Mouse (Mus musculus): ENCODE results near the gene Pcif1. TPM values are rescaled to one million over a fixed set of nuclear protein-coding genes. Genes with fewer than 3 reads are reported as not detected.

Pcif1 gene
- 40.0 and 53.1 TPM in 2 replicates for polyA plus RNA-seq (2012; rRNA removed)

DNA sequence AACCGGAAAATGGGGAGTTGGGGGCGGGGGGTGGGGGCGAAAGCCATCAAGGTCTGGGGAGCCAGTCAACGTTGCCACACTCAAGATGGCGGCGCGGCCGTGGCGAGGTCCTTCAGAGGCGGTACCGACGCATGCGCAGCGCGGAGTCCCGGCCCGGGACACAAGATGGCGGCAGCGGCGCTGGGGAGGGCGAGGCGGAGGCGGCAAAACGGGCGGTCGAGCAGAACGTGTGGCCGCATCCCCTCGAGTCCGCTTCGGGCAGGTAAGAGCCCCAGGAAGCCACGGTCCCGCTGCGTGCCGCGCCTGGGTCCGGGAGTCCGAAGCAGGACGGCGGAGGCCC is at the start of gene Pcif1:
Gene Pcif1 (plus strand): TSS at position 77 of the 340 bp plus-strand sequence.

DNA sequence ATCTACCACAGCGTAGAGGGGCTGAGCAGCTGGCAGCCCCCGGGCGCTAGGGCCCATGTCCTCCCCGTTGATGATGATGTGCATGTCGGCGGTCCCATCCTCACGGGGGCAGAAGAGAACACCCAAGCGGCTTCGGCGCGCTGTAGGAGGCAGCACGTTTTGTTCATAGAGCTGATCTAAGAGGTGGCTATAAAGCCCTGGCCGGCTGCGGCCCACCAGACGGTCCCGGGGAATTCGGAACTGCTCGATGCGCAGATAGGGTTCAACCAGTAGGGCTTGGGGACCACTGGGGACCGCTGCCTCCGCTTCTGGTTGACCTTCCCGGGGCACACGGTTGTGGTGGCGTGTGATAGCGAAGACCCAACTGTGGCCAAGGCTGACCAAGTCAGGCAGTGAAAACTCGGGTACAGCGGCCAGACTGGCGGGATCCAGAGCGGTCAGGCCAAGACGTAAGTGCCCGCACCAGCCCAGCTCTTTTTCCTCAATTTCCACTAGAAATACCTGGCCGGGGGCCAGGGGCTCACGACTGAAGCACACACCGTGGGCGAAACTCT is 46.3 kb upstream of the Pcif1 start, which contains the start of gene Ctsa:
Gene Ctsa (plus strand): TSS at position 126 of the 554 bp plus-strand sequence.

DNA sequence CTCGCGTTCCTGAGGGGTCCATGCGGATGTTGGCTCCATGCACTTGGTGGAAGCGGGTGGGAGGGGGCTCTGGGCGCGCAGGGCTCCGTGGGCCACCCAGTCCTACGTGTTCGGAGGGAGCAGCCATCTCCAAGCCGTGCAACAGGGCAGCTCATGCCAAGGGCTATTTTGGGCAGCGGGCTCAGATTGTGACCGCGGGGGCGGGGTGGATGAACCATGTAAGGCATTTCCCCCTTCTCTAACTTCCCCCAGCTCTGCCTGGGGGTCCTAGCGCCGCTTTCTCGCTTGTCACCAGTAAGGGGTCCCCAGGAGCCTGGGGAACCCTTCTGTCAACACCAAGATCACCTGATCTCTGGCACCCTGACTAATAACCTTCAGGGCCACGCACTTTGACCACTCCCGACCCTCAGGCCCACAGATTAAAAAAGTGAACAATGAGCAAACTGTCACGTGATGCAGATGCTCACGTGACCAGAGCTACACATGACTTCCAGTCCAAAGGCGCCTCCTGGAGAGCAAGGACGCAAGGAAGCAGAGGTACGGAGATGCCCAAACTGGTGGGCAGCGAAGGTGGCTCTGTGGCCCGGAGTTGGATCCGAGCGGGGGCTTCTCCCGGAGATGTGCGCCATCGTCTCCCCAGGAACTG is 45.7 kb upstream of the Pcif1 start, which contains the start of gene Neurl2:
Gene Neurl2 (minus strand): TSS at position 143 of the 646 bp plus-strand sequence.

DNA sequence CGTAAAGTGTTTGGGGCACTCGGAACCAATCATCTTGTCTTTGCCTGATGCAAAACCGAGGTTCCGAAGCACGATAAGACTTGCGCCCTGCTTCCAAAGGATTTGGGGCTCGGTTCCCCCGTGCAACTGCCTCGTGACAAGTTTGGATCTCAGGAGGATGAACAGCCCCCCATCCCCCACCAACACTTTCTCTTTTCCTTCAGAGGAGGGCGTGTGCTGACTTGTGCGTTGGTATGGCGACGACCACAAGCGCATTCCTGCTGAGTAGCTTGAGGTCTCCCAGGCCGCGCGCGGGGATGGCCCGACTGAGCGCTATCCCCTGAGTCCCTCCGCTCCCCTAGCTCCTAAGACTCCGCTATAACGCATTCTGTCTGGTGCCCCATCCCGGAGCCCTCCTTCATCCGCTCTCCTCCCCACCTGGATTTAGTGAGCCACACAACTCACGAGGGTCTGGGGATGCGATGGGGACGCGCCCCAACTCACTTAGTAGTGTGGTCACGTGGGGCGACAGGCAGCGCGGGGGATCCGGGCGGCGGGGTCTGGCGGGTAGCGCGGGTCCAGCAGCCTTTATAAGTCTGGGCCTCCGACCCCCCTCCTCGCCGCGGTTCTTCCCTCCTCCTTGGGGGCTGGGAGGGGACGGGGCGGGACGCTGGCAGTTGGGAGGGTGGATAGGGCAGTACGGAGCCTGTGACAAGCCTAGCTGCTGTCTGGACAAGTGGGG is 21.8 kb upstream of the Pcif1 start, which contains the start of gene Pltp:
Gene Pltp (minus strand): TSS at position 611 of the 721 bp plus-strand sequence.

DNA sequence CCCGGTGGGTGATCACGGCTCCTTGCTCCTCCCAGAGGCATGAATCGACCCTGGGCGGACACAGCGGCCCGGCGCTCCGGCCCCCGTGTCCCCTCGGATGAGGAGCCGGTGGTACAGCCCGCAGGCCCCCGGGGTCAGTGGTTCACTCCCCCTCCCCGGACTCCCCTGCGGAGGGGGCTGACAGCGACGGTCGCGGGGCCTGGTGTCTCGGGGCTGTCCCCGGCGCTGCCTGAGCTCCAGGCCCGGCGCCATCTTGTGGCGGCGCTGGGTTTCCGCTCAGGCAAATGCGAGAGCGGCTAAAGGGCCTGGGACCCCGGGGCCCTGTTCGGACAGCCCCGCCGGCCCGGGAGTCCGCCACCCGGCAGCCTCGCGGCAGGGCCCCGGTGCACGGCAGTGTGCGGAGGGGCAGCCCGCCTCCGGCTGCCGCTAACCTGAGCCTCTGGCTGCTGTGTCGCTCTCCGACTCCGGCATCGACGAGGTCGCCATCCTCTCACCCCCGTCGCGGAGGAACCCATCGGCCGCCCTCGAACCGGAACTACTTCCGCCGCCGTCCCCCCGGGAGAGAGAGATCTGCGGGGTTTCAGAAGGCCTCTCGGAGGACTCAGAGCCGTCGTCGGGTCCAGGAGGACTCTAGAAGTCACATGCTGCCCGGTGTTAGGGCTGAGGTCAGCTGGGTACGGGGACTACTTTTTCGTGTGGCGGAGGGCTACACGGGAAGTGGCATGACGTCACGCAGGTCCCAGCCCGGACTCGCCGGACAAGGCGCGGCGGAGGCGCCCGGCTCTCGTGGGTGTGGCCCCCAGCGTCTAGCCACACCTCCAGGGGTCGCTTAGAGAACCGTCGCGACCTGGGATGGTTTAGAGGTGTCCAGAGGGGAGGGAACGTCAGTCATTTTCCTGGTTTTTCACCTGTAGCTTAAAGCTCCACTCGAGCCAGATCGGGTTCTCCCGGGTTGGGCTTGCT is 32.3 kb downstream of the Pcif1 start, which contains the start of gene Zfp335:
Gene Zfp335 (minus strand): TSS at position 672 of the 963 bp plus-strand sequence.

DNA sequence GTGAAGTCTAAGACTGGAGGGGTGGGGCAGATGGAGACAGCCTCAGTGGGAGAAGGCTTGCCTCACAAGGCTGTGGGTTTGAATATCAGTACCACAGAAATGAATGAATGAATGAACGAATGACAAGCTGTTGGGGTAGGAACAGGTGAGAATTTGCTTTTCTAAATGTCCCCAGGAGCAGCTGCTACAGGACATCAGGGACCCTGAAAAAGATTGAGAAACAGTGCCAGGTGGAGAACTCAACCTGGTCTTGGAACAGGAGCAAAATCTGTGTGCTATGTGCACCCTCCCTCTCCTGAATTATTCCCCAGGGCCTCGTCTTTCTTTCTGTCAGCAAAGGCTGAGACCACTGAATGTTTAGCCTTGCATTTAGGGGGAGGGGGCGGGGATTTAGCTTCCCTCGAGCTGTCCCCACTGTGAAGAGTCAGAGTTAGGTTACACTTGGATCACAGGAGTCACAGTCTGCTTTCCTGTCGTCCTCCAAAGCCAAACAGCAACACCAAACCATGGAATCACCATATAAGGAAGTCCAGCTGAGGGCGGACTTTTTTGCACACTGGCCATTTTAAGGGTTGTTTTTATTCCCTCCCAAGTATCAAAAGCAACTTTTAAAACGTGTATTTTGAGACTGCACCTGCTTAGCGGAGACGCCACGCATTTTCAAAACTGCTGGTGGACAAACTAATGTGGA is 61.2 kb downstream of the Pcif1 start, which contains the start of gene Mmp9:
Gene Mmp9 (plus strand): TSS at position 641 of the 691 bp plus-strand sequence.

Other genes with a start within 250 kb of the Pcif1 start
- not detected in 2 replicates for gene Wfdc16, start 240.5 kb upstream of the Pcif1 start, polyA plus RNA-seq (2012; rRNA removed)
- 0.30 and 0.42 TPM in 2 replicates for gene Wfdc10, start 223.3 kb upstream of the Pcif1 start, polyA plus RNA-seq (2012; rRNA removed)
- not detected in 2 replicates for gene Wfdc9, start 222.7 kb upstream of the Pcif1 start, polyA plus RNA-seq (2012; rRNA removed)
- not detected in 2 replicates for gene Wfdc11, start 205.2 kb upstream of the Pcif1 start, polyA plus RNA-seq (2012; rRNA removed)
- gene Wfdc13, start 194.2 kb upstream of the Pcif1 start, polyA plus RNA-seq (2012; rRNA removed): 0.06 and 0.20 TPM in 2 replicates
- gene Spint4, start 180.8 kb upstream of the Pcif1 start, polyA plus RNA-seq (2012; rRNA removed): not detected in 2 replicates
- gene Spint5, start 164.0 kb upstream of the Pcif1 start, polyA plus RNA-seq (2012; rRNA removed): not detected in 2 replicates
- gene Wfdc3, start 133.4 kb upstream of the Pcif1 start, polyA plus RNA-seq (2012; rRNA removed): 0.35 and 0.89 TPM in 2 replicates
- 62.3 and 91.0 TPM in 2 replicates for gene Dnttip1, start 133.3 kb upstream of the Pcif1 start, polyA plus RNA-seq (2012; rRNA removed)
- 340 and 341 TPM in 2 replicates for gene Ube2c, start 109.4 kb upstream of the Pcif1 start, polyA plus RNA-seq (2012; rRNA removed)
- gene Tnnc2, start 99.3 kb upstream of the Pcif1 start, polyA plus RNA-seq (2012; rRNA removed): 1.6 and 29.6 TPM in 2 replicates
- 9.0 and 10.5 TPM in 2 replicates for gene Snx21, start 93.5 kb upstream of the Pcif1 start, polyA plus RNA-seq (2012; rRNA removed)
- gene Acot8, start 74.4 kb upstream of the Pcif1 start, polyA plus RNA-seq (2012; rRNA removed): 19.5 and 26.6 TPM in 2 replicates
- 4.5 and 6.2 TPM in 2 replicates for gene Zswim3, start 74.2 kb upstream of the Pcif1 start, polyA plus RNA-seq (2012; rRNA removed)
- gene Zswim1, start 56.6 kb upstream of the Pcif1 start, polyA plus RNA-seq (2012; rRNA removed): 6.0 and 9.0 TPM in 2 replicates
- gene Spata25, start 50.8 kb upstream of the Pcif1 start, polyA plus RNA-seq (2012; rRNA removed): 0.35 TPM in 1 of 2 replicates, not detected in the other
- 69.6 and 100 TPM in 2 replicates for gene Ctsa, start 46.4 kb upstream of the Pcif1 start, polyA plus RNA-seq (2012; rRNA removed)
- 5.9 and 6.0 TPM in 2 replicates for gene Neurl2, start 45.8 kb upstream of the Pcif1 start, polyA plus RNA-seq (2012; rRNA removed)
- 42.5 and 58.0 TPM in 2 replicates for gene Pltp, start 21.6 kb upstream of the Pcif1 start, polyA plus RNA-seq (2012; rRNA removed)
- 18.2 and 29.1 TPM in 2 replicates for gene Zfp335, start 32.5 kb downstream of the Pcif1 start, polyA plus RNA-seq (2012; rRNA removed)
- gene Mmp9, start 61.5 kb downstream of the Pcif1 start, polyA plus RNA-seq (2012; rRNA removed): 1.2 and 1.6 TPM in 2 replicates
- gene Slc12a5, start 81.5 kb downstream of the Pcif1 start, polyA plus RNA-seq (2012; rRNA removed): 12.9 and 13.2 TPM in 2 replicates
- gene Ncoa5, start 155.6 kb downstream of the Pcif1 start, polyA plus RNA-seq (2012; rRNA removed): 89.9 and 97.7 TPM in 2 replicates
- gene Cd40, start 176.3 kb downstream of the Pcif1 start, polyA plus RNA-seq (2012; rRNA removed): 7.3 and 10.2 TPM in 2 replicates
- not detected in 2 replicates for gene 1700025C18Rik, start 211.4 kb downstream of the Pcif1 start, polyA plus RNA-seq (2012; rRNA removed)